Mouse (Mus musculus): ENCODE data around the gene Gtdc1.
"Not testable (repeated sequence)": the region's sequence is repeated elsewhere in the genome, so short reads cannot be mapped to it uniquely, and the experiment has no call there.

The Gtdc1 gene

GRCm38 (mm10) chr2:44780961-44781360, 146.5 kb downstream of the Gtdc1 start:
- no peak for DNase-seq (ENCODE audit: low spot score in 2 of 2)

DNA sequence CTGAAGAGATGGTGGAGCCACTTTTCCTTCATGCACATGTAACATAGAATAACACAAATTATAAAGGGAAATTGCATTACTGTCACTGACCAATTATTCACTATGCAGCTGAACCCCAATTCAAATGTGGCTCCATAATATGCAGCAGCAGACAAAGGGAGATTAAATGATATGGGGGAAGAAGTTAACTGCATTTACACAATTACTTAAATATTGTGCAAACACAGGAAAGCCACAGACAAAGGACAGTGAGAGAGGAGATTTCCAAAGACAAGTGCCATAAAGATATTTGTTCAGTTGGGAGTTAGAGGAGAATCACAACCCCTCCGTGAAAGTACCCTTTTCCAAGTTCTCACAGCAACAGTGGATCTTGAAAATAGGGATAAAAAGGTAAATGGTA, 163.6 kb downstream of the Gtdc1 start:
- no peak for DNase-seq (ENCODE audit: low spot score in 2 of 2)

GRCm38 (mm10) chr2:44736618-44737017, 190.8 kb downstream of the Gtdc1 start:
- DNase-seq (ENCODE audit: low spot score in 2 of 2) = no peak

- no peak for DNase-seq (ENCODE audit: low spot score in 2 of 2)
These were observed 206.0 kb downstream of the Gtdc1 start for GRCm38 (mm10) chr2:44721461-44721860.

- DNase-seq (ENCODE audit: low spot score in 2 of 2) = no peak
These were observed 221.4 kb downstream of the Gtdc1 start for GRCm38 (mm10) chr2:44705883-44706615.

DNA sequence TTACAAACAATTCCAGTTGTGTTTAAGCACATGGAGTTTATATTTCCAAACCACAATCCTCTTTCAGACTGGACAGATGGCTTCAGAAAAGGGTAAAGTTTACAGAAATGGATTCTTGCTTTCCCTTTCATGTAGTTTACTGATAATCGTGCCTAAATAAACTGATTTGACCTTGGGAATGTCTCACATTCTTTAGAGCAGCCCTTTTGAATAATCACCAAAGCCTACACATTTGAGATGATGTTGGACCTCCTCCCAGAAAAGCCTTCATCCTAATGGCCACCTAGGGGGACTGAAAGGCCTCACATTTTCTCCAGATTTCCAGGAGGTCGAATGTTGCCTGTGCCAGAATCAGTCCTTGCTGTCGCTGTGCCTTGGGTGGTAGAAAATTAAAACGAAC, 227.2 kb downstream of the Gtdc1 start:
- DNase-seq (ENCODE audit: low spot score in 2 of 2) = no peak

DNA sequence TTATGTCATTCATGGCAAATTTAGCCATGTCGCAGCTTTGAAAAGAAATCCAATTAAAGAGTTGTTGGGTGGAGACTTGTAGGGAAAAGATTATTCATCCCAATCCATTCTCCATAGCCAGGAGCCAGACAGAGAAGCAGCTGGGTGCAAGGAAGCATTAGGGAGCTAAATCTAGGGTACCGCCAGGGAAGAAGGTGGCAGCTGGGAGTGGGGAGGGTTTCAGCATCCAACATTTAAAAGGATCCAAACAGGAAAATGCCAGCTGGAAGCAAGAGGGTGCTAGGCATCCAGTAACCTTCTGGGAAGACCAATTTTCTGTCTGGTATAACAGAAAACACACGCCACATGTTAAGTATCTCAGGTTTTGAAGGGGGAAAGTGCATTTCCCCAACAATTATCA, 231.0 kb downstream of the Gtdc1 start:
- DNase-seq (ENCODE audit: low spot score in 2 of 2) = no peak

GRCm38 (mm10) chr2:44693898-44694297, 233.6 kb downstream of the Gtdc1 start:
- DNase-seq (ENCODE audit: low spot score in 2 of 2) = no peak

DNA sequence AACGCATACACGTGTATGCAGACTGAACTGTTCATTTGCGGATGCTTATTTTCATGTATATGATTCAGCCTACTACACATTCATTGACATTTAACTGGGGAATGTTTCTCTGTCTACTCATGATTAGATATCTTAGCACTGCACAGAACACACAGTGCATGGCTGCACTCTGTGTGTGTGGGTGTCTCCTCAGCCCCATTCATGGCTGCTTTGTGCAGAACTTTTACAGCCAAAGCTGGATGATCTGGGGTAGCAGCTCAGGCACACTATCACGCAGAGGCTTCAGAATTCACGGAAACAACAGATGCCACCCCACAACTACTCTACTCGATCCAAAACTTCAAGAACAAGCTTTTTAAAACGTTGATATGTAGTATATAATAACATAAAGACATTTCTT, 263.4 kb downstream of the Gtdc1 start:
- no peak for DNase-seq (ENCODE audit: low spot score in 2 of 2)

GRCm38 (mm10) chr2:44659870-44660269, 267.6 kb downstream of the Gtdc1 start:
- DNase-seq (ENCODE audit: low spot score in 2 of 2) = no peak

DNA sequence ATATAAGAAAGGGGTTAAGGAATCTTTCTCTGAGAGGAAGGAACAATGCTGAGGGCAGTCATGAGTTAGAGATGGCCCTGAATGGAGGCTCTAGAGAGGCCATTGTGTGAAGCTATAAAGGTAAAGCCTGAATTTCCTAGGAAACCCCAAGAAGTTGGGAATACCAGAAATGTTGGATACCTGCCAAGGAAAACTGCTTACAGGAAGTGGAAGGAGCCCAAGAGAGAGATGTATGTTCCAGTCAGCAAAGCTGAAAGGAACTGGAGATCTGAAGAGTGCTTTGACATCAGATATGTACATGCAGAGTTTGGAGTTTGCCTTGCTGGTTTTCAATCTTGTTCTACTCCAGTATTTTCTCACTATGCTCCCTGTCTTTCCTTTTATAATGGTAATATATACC, 268.4 kb downstream of the Gtdc1 start:
- DNase-seq (ENCODE audit: low spot score in 2 of 2) = no peak

DNA sequence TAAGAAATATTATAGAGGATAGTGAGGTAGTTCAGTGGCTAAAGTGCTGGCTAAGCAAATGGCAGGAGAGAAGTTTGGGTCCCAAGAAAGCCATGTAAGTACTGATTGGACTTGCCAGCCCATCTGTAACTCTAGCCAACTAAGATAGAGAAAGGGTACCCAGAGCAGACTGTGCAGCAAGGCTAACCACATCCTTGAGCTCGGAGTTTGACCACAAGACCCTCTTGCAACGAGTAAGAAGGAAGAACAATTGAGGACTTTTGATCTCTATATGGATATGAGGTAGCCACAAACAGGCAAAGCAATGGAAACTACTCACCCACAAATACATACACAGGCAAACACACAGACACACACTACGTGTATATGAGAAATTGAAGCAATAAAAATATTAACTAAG, 278.9 kb downstream of the Gtdc1 start:
- no peak for DNase-seq (ENCODE audit: low spot score in 2 of 2)

GRCm38 (mm10) chr2:44646398-44646797, 281.1 kb downstream of the Gtdc1 start:
- no peak for DNase-seq (ENCODE audit: low spot score in 2 of 2)

- no peak for DNase-seq (ENCODE audit: low spot score in 2 of 2)
These were observed 288.1 kb downstream of the Gtdc1 start for GRCm38 (mm10) chr2:44639370-44639769.

DNA sequence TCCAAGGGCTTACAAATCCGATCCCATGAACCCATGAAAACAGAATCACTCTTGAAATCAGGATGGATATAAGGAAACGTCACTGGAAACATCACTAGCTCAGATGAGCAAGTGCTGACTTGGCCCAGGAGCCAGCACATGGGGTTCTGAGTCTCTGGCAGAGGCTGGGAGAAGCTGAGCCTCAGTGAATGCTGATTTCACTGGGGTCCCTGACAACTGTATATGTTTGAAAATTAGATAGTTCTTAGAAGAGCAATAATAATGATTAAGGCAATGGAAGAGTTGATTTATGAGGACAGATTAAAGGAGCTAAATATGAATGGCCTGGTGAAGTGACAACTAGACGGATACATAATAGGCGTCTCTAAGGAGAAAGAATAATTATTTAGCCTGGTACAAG, 289.3 kb downstream of the Gtdc1 start:
- DNase-seq (ENCODE audit: low spot score in 2 of 2) = no peak

DNA sequence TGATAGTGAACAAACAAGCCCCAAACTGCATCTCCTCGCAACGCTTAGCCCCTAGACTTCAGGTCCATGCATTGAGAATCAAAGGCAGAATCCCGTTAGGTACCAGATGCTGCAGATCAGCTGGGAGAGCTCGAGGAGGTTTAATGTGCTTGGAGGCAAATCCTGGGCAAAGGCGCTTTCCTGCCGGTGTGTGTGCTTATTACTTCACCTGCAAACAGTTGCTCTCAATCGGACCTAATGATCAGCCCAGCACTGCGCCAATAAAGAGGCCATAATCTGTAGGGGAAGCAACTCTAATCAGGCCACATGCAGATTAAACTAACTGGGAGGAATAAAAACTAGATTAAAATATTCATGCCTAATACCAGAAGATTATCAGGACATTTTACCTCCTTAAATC, 293.5 kb downstream of the Gtdc1 start:
- DNase-seq (ENCODE audit: low spot score in 2 of 2) = no peak

- no peak for DNase-seq (ENCODE audit: low spot score in 2 of 2)
These were observed 294.4 kb downstream of the Gtdc1 start for GRCm38 (mm10) chr2:44633064-44633463.

GRCm38 (mm10) chr2:44632584-44632983, 294.9 kb downstream of the Gtdc1 start:
- DNase-seq (ENCODE audit: low spot score in 2 of 2) = no peak

DNA sequence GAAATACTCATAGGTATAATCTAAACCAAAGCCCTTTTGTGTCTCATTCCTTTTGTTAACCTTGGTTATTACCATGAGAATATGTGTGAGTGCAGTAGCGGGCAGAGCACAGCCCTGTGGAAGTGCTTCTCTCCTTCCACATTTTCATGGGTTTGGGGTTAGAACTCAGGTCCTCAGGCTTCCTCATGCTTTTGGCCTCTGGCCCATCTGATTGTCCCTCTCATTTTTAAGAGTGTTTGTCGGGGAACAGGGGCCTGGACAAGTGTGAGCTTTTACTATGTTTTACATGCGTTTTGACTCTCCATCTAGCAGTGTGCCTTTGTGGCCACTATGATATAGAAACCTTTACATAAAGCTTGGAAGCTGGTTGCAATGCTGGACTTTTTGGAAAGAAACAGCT, 296.4 kb downstream of the Gtdc1 start:
- no peak for DNase-seq (ENCODE audit: low spot score in 2 of 2)

- no peak for DNase-seq (ENCODE audit: low spot score in 2 of 2)
These were observed 298.7 kb downstream of the Gtdc1 start for GRCm38 (mm10) chr2:44628778-44629177.

GRCm38 (mm10) chr2:44625154-44625553, 302.3 kb downstream of the Gtdc1 start:
- no peak for DNase-seq (ENCODE audit: low spot score in 2 of 2)

GRCm38 (mm10) chr2:44622471-44622870, 305.0 kb downstream of the Gtdc1 start:
- no peak for DNase-seq (ENCODE audit: low spot score in 2 of 2)

GRCm38 (mm10) chr2:44599653-44600052, 327.8 kb downstream of the Gtdc1 start:
- not testable (repeated sequence) for DNase-seq (ENCODE audit: low spot score in 2 of 2)

DNA sequence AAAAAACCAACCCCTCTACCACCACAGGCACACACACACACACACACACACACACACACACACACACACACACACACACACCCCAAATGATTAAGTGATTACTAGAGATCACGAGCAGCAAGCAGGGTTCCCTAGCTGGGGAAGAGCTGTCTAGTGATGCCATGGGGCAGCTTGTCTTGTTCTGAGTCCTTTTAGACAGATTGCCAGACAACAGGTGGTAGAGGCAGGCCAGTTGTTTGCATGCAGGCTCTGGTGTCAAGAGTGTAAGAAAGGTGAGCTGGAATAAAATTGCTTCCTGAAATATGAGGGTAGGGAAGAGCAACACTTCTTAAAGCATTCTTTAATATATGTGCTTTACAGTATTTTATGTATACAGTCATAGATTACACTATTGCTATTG, 333.2 kb downstream of the Gtdc1 start:
- DNase-seq (ENCODE audit: low spot score in 2 of 2) = no peak
